In genomic region chr16:97166166-97166565, GRCm38 (mm10) we compare ENCODE assay signal across 8 mouse cellular contexts. TPM values are rescaled to one million over a fixed set of nuclear protein-coding genes. Genes with fewer than 3 reads are reported as not detected.
DNase-seq lines count a peak whose midpoint lies in the region; ATAC-seq and TF ChIP-seq lines count a peak whose summit lies in the region.
"Had no signal": no experiment of that assay in that cellular context is flagged by ENCODE, and none has a peak within 500 bp of the region (broad histone marks: within the 10 kb centered on the region; RNA-seq: fewer than 3 reads in every experiment).

No protein-coding gene starts in this region.

- no peak overlapping the region for H3K9ac ChIP-seq in liver, embryonic 11.5 days (ENCODE audit: low read depth, low read length)
- H3K9ac ChIP-seq in liver, embryonic 12.5 days = no peak overlapping the region
- H3K9ac ChIP-seq in forebrain, embryonic 14.5 days (ENCODE audit: low read length) = peak overlapping the region; percentile 65
- no peak overlapping the region for H3K9ac ChIP-seq in intestine, embryonic 16.5 days (ENCODE audit: low read depth, low read length)

- H3K4me1 ChIP-seq in liver, embryonic 11.5 days (replicated peaks; ENCODE audit: control insufficient read depth, insufficient read depth, low read length) = no peaks in the 10 kb centered on the region
- H3K4me1 ChIP-seq in liver, embryonic 12.5 days = 0 out of 2 replicates have a peak, but pooled peaks cover 3% of the 10 kb centered on the region
- peaks cover 2% of the 10 kb centered on the region; the same call in 1 of the 2 replicates for H3K4me1 ChIP-seq in forebrain, embryonic 14.5 days (ENCODE audit: control insufficient read depth, insufficient read depth, low read length)
- 0 out of 2 replicates have a peak, but pooled peaks cover 10% of the 10 kb centered on the region for H3K4me1 ChIP-seq in intestine, embryonic 16.5 days (ENCODE audit: control insufficient read depth, insufficient read depth, low read length)
- peaks cover 22% of the 10 kb centered on the region for H3K4me1 ChIP-seq in olfactory bulb, adult 2 months (ENCODE audit: control insufficient read depth, insufficient read depth, low read length)

- H3K4me3 ChIP-seq in liver, embryonic 11.5 days (ENCODE audit: low read depth, low read length) = no peak overlapping the region
- H3K4me3 ChIP-seq in liver, embryonic 12.5 days = no peak overlapping the region
- no peak overlapping the region for H3K4me3 ChIP-seq in forebrain, embryonic 14.5 days (ENCODE audit: low read depth, low read length)
- H3K4me3 ChIP-seq in intestine, embryonic 16.5 days (ENCODE audit: low read length) = peak overlapping the region; percentile 37; the same call in 1 of the 2 replicates
- H3K4me3 ChIP-seq in olfactory bulb, adult 2 months (ENCODE audit: insufficient read depth, low read depth, low read length) = peak overlapping the region; percentile 41

- H3K36me3 ChIP-seq in liver, embryonic 11.5 days (ENCODE audit: control insufficient read depth, insufficient read depth, low read length) = no peaks in the 10 kb centered on the region
- no peaks in the 10 kb centered on the region for H3K36me3 ChIP-seq in liver, embryonic 12.5 days
- no peaks in the 10 kb centered on the region for H3K36me3 ChIP-seq in forebrain, embryonic 14.5 days (ENCODE audit: control insufficient read depth, insufficient read depth, low read length)
- H3K36me3 ChIP-seq in intestine, embryonic 16.5 days (ENCODE audit: control insufficient read depth, insufficient read depth, low read length) = no peaks in the 10 kb centered on the region

- peak overlapping the region; percentile 65; the same call in 1 of the 2 replicates for H3K4me2 ChIP-seq in liver, embryonic 11.5 days
- no peak overlapping the region for H3K4me2 ChIP-seq in liver, embryonic 12.5 days
- peak overlapping the region; percentile 60 for H3K4me2 ChIP-seq in forebrain, embryonic 14.5 days (ENCODE audit: low read length)
- H3K4me2 ChIP-seq in intestine, embryonic 16.5 days (ENCODE audit: low read depth, low read length) = peak overlapping the region; percentile 65

- H3K27ac ChIP-seq in liver, embryonic 11.5 days (ENCODE audit: low read depth, low read length) = no peak overlapping the region
- H3K27ac ChIP-seq in liver, embryonic 12.5 days = no peak overlapping the region
- no peak overlapping the region for H3K27ac ChIP-seq in forebrain, embryonic 14.5 days (ENCODE audit: low read depth, low read length)
- no peak overlapping the region; the same call in 1 of the 2 replicates for H3K27ac ChIP-seq in intestine, embryonic 16.5 days (ENCODE audit: low read length)
- H3K27ac ChIP-seq in olfactory bulb, adult 2 months (ENCODE audit: insufficient read depth, low read depth, low read length) = no peak overlapping the region
- H3K27ac ChIP-seq: gastrocnemius, adult 2 months had no signal

- no peak for TF ChIP-seq POLR2A in olfactory bulb, adult 2 months (IDR thresholded peaks at IDR 0.05; ENCODE audit: insufficient read depth, low read depth, low read length)

- H3K9me3 ChIP-seq in liver, embryonic 11.5 days (ENCODE audit: control insufficient read depth, low read length) = no peaks in the 10 kb centered on the region
- no peaks in the 10 kb centered on the region for H3K9me3 ChIP-seq in liver, embryonic 12.5 days (replicated peaks)
- H3K9me3 ChIP-seq in forebrain, embryonic 14.5 days (replicated peaks; ENCODE audit: control insufficient read depth, low read length) = no peaks in the 10 kb centered on the region
- H3K9me3 ChIP-seq in intestine, embryonic 16.5 days (ENCODE audit: control insufficient read depth, low read length) = no peaks in the 10 kb centered on the region

- ATAC-seq in liver, embryonic 11.5 days (replicated peaks; ENCODE audit: low FRiP score) = no peak
- ATAC-seq in liver, embryonic 12.5 days = no peak
- ATAC-seq in forebrain, embryonic 14.5 days = no peak
- ATAC-seq in intestine, embryonic 16.5 days = no peak

- TF ChIP-seq CTCF in olfactory bulb, adult 2 months (IDR thresholded peaks at IDR 0.05; ENCODE audit: insufficient read depth, low read depth, low read length) = no peak

- no peak for DNase-seq in liver, embryonic 11.5 days (ENCODE audit: low spot score)
- peak; percentile 37 for DNase-seq in forebrain, embryonic 14.5 days (ENCODE audit: low spot score)
- DNase-seq in thymus, postnatal 14 days = no peak
- DNase-seq in left cerebral cortex, postnatal 25 days (ENCODE audit: low spot score in 2 of 2) = no peak

- H3K27me3 ChIP-seq in liver, embryonic 11.5 days (replicated peaks; ENCODE audit: control insufficient read depth, insufficient read depth, low read length) = peaks cover 50% of the 10 kb centered on the region
- H3K27me3 ChIP-seq in liver, embryonic 12.5 days (replicated peaks) = peaks cover 62% of the 10 kb centered on the region
- peaks cover 16% of the 10 kb centered on the region for H3K27me3 ChIP-seq in forebrain, embryonic 14.5 days (replicated peaks; ENCODE audit: control insufficient read depth, insufficient read depth, low read length)
- peaks cover 23% of the 10 kb centered on the region for H3K27me3 ChIP-seq in intestine, embryonic 16.5 days (replicated peaks; ENCODE audit: control insufficient read depth, insufficient read depth, low read length)

- 51% methylated on average over 2 of the region's 2 CpGs for WGBS in liver, embryonic 11.5 days
- WGBS in liver, embryonic 12.5 days (ENCODE audit: insufficient replicate concordance) = 46% methylated on average over 2 of the region's 2 CpGs
- WGBS in forebrain, embryonic 14.5 days = 32% methylated on average over 2 of the region's 2 CpGs
- 39% methylated on average over 2 of the region's 2 CpGs for WGBS in intestine, embryonic 16.5 days
- WGBS in olfactory bulb, adult 2 months = 22% methylated on average over 2 of the region's 2 CpGs

- intact Hi-C loops in left cerebral cortex, postnatal 25 days (cut with DNase I) = loop anchor here (5.0 to 10.0 kb wide), 5 partner anchors 39 to 471 kb away; no protein-coding TSS in a partner anchor

RNA-seq across cellular contexts. Expression of gene Dscam, which starts 4.4 kb away (rescaled TPM):
- polyA plus RNA-seq in liver, embryonic 11.5 days (2014; fragmentation: Nextera tagmentation; extraction: Ambion mirVana) = 0.04 TPM in 2 replicates
- polyA plus RNA-seq in liver, embryonic 12.5 days (2016; fragmentation: Nextera tagmentation; extraction: Ambion mirVana) = not detected in 2 replicates
- polyA plus RNA-seq in forebrain, embryonic 14.5 days (2014; fragmentation: Nextera tagmentation; extraction: Ambion mirVana) = 8.2 and 9.3 TPM in 2 replicates
- 0.05 and 0.21 TPM in 2 replicates for polyA plus RNA-seq in intestine, embryonic 16.5 days (2015; fragmentation: Nextera tagmentation; extraction: Ambion mirVana)
- polyA plus RNA-seq in olfactory bulb, adult 2 months (2012; ENCODE audit: insufficient read depth, insufficient read length, low replicate concordance, missing spikeins) = 97.5 TPM in 1 of 2 replicates, not detected in the other
- total RNA-seq in left cerebral cortex, postnatal 25 days (2021) = 10 to 100 TPM; 41.6 to 44.0 TPM
- total RNA-seq: gastrocnemius, adult 2 months had no signal

Comparison
In these comparisons a context has a peak if more than half of its experiments do, and no peak if none do; other contexts are left out.
1. H3K4me3 ChIP-seq: peak in intestine, embryonic 16.5 days (single experiment) and olfactory bulb, adult 2 months (single experiment); none in liver, embryonic 11.5 days (single experiment), liver, embryonic 12.5 days (single experiment) and forebrain, embryonic 14.5 days (single experiment).